Mouse (Mus musculus) cerebellum, adult 2 months (tissue): Measurements from ENCODE around the gene Rph3al.

Experiments
- CTCF ChIP-seq: fragments of 200-500 bp; IDR thresholded peaks from 2 replicates; pipeline ENCODE4 v1.5.1; 2011; ENCODE audit warnings: low read depth, mild to moderate bottlenecking, control low read depth, low read length, moderate library complexity, borderline replicate concordance; ENCODE audit not compliant: insufficient read depth
- POLR2A ChIP-seq: fragments of 200-500 bp; IDR thresholded peaks from 2 replicates; pipeline ENCODE4 v1.6.1; 2011; ENCODE audit warnings: low read length, control low read depth, borderline replicate concordance; ENCODE audit not compliant: insufficient read depth

GRCm38 (mm10) chr11:75807486-75807885, 130.7 kb downstream of the Rph3al start:
- TF ChIP-seq CTCF (no peak), POLR2A (no peak)
